Mouse (Mus musculus): ENCODE data around the gene Angptl4.
"Not testable (repeated sequence)": the region's sequence is repeated elsewhere in the genome, so short reads cannot be mapped to it uniquely, and the experiment has no call there.

Angptl4 gene

GRCm38 (mm10) chr17:33756108-33756790 is 25.4 kb downstream of the Angptl4 start:
- DNase-seq (ENCODE audit: low read depth, low spot score), result no peak

- DNase-seq (ENCODE audit: low read depth, low spot score), result no peak
These were observed 26.1 kb downstream of the Angptl4 start for GRCm38 (mm10) chr17:33755418-33756107.

GRCm38 (mm10) chr17:33754656-33755055 is 27.0 kb downstream of the Angptl4 start:
- no peak for DNase-seq (ENCODE audit: low read depth, low spot score)

- DNase-seq (ENCODE audit: low read depth, low spot score), result no peak
These were observed 29.3 kb downstream of the Angptl4 start for GRCm38 (mm10) chr17:33752297-33752696.

GRCm38 (mm10) chr17:33751181-33751580 is 30.4 kb downstream of the Angptl4 start:
- no peak for DNase-seq (ENCODE audit: low read depth, low spot score)

GRCm38 (mm10) chr17:33749451-33749850 is 32.2 kb downstream of the Angptl4 start:
- no peak for DNase-seq (ENCODE audit: low read depth, low spot score)

- DNase-seq (ENCODE audit: low read depth, low spot score), result no peak
These were observed 35.6 kb downstream of the Angptl4 start for GRCm38 (mm10) chr17:33746011-33746410.

GRCm38 (mm10) chr17:33744686-33745384 is 36.8 kb downstream of the Angptl4 start:
- no peak for DNase-seq (ENCODE audit: low read depth, low spot score)

GRCm38 (mm10) chr17:33742420-33742819 is 39.2 kb downstream of the Angptl4 start:
- DNase-seq (ENCODE audit: low read depth, low spot score), result no peak

GRCm38 (mm10) chr17:33733526-33733925 is 48.1 kb downstream of the Angptl4 start:
- DNase-seq (ENCODE audit: low read depth, low spot score), result not testable (repeated sequence)

- not testable (repeated sequence) for DNase-seq (ENCODE audit: low read depth, low spot score)
These were observed 49.0 kb downstream of the Angptl4 start for GRCm38 (mm10) chr17:33732556-33733083.

- DNase-seq (ENCODE audit: low read depth, low spot score), result no peak
These were observed 52.4 kb downstream of the Angptl4 start for GRCm38 (mm10) chr17:33729215-33729614.

- no peak for DNase-seq (ENCODE audit: low read depth, low spot score)
These were observed 53.2 kb downstream of the Angptl4 start for GRCm38 (mm10) chr17:33728396-33728795.

All from brain, embryonic 18.5 days (tissue).